Mouse (Mus musculus) kidney, adult 2 months (tissue): ENCODE data around the gene Ccnf.

Experiments
- CTCF ChIP-seq: fragments of 200-500 bp; conservative IDR thresholded peaks from 2 replicates; pipeline ENCODE4 v1.5.1; 2011; ENCODE audit warnings: low read depth, mild to moderate bottlenecking, control low read depth, low read length, moderate library complexity, mixed read lengths; ENCODE audit not compliant: insufficient read depth, insufficient read length
- POLR2A ChIP-seq: fragments of 200-500 bp; IDR thresholded peaks from one replicate; pipeline ENCODE4 v1.6.1; 2011; ENCODE audit warnings: low read depth, low read length, control low read depth

DNA sequence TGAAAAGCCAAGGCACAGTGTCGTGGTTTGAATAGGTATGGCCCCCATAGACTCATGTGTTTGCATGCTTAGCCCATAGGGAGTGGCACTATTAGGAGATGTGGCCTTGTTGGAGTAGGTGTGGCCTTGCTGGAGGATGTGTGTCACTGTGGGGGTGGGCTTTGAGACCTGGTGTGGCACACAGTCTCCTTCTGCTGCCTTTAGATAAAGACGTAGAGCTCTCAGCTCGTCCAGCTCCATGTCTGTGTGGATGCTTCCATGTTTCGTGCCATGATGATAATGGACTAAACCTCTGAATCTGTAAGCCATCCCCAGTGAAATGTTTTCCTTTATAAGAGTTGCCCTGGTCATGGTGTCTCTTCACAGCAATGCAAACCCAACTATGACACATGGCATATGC is 28.6 kb upstream of the Ccnf start:
- TF ChIP-seq CTCF (no peak), POLR2A (no peak)
